Mouse (Mus musculus) duodenum, adult 2 months (tissue): Measurements from ENCODE around the gene Tmem239. TPM values are rescaled to one million over a fixed set of nuclear protein-coding genes. Genes with fewer than 3 reads are reported as not detected.

Experiments used
- polyA plus RNA-seq: library from polyadenylated mRNA; depleted of rRNA; stranded (reverse); fragments of >200 nt; gene quantifications from 2 replicates; pipeline ENCODE4 v1.2.3, GENCODE M21; 2012; ENCODE audit warnings: low replicate concordance; rRNA removed

Tmem239 gene
- not detected in 2 replicates for polyA plus RNA-seq

GRCm38 (mm10) chr2:130406178-130406577 is at the start of gene Tmem239:
Gene Tmem239, plus strand, starts transcription at chr2:130406478.

DNA sequence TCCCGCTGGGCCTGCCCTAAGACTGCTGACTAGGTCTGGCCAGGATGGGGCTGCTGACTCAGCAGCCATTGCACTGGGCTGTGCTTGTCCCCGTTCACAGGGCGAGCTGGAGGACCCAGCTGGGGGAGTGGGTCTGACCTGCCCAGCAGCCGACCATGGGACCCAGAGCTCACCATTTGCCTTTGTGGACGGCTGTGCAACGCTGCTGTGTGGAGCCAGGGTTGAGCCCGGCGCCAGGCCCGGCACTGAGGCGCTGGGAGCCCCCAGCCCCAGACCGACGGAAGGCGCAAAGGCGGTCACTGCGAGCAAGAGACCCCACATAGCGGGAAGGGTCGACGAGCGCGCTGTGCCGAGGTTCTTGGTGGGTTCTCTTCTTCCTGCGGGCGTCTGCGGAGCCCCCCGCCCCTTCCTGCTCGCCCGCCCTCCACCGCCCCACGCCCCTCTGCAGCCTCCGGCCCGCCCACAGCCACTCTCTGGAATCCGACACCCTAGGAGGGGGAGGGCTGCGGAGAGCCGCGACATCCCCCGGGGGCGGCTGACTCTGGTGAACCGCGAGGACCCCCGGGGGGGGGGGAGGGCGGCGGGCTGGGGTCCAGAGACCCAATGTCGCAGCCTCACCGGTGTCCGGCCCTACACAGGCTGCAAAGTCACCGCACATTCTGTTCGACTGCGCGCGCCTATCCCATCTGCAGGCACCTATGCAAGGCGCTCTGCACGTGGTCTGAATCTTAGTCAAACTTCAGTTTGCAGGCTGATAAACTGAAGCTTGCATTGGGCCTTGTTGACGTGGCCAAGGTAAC is 8.9 kb upstream of the Tmem239 start, which contains the start of gene Cpxm1:
Gene Cpxm1, minus strand, starts transcription at position 389 of the 800 bp plus-strand sequence.

DNA sequence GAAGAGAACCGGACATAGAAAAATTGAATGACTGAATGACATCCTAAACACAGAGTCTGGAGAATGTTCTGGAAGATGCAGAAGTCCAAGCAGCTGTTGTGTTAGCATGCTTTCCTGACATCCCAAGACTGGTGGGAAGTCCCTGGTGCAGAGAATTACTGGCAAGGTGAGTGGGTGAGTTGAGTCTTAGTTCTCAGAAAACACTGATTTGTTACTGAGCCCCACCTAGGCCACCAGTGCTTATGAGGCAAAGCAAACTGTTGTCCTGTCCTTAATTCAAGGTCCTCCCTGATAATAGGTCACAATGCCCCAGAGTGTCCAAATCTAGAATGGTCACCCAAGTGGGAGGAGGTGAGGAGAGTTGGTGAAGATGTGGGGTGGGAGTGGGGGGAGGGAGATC is 1.3 kb upstream of the Tmem239 start, which contains the start of the genes Gm28372 and 1700020A23Rik:
Gene Gm28372, plus strand, starts transcription at position 301 of the 400 bp plus-strand sequence.
Gene 1700020A23Rik, plus strand, starts transcription at position 321 of the 400 bp plus-strand sequence.

GRCm38 (mm10) chr2:130424126-130424853 is 18.0 kb downstream of the Tmem239 start, which contains the start of the genes Vps16 and Pced1a:
Gene Vps16, plus strand, starts transcription at chr2:130424339.
Gene Pced1a, minus strand, starts transcription at chr2:130424701.

GRCm38 (mm10) chr2:130449794-130450433 is 43.6 kb downstream of the Tmem239 start, which contains the start of gene Ptpra:
Gene Ptpra, plus strand, starts transcription at chr2:130450278.

Other genes starting within 250 kb of the Tmem239 start
- 226 and 267 TPM in 2 replicates for gene Snrpb, start 227.1 kb upstream of the Tmem239 start, polyA plus RNA-seq
- gene Tmc2, start 211.3 kb upstream of the Tmem239 start, polyA plus RNA-seq, result not detected in 2 replicates
- gene Nop56, start 132.0 kb upstream of the Tmem239 start, polyA plus RNA-seq, result 16.7 and 33.7 TPM in 2 replicates
- 150 and 184 TPM in 2 replicates for gene Idh3b, start 121.9 kb upstream of the Tmem239 start, polyA plus RNA-seq
- 1.4 and 1.8 TPM in 2 replicates for gene Ebf4, start 111.3 kb upstream of the Tmem239 start, polyA plus RNA-seq
- 1.1 and 1.2 TPM in 2 replicates for gene Cpxm1, start 8.9 kb upstream of the Tmem239 start, polyA plus RNA-seq
- gene Gm28372, start 1.2 kb upstream of the Tmem239 start, polyA plus RNA-seq, result not detected in 2 replicates
- not detected in 2 replicates for gene 1700020A23Rik, start 1.2 kb upstream of the Tmem239 start, polyA plus RNA-seq
- gene Vps16, start 17.9 kb downstream of the Tmem239 start, polyA plus RNA-seq, result 29.5 and 34.3 TPM in 2 replicates
- 10.8 and 17.5 TPM in 2 replicates for gene Pced1a, start 18.2 kb downstream of the Tmem239 start, polyA plus RNA-seq
- gene Ptpra, start 43.8 kb downstream of the Tmem239 start, polyA plus RNA-seq, result 12.7 and 22.3 TPM in 2 replicates
- 85.0 and 146 TPM in 2 replicates for gene Mrps26, start 157.3 kb downstream of the Tmem239 start, polyA plus RNA-seq
- not detected in 2 replicates for gene Oxt, start 169.7 kb downstream of the Tmem239 start, polyA plus RNA-seq
- 0.26 TPM in 1 of 2 replicates, not detected in the other for gene Avp, start 176.1 kb downstream of the Tmem239 start, polyA plus RNA-seq
- 0.23 and 0.46 TPM in 2 replicates for gene Fastkd5, start 223.5 kb downstream of the Tmem239 start, polyA plus RNA-seq
- 3.7 and 4.6 TPM in 2 replicates for gene Ubox5, start 223.6 kb downstream of the Tmem239 start, polyA plus RNA-seq
- gene Lzts3, start 236.3 kb downstream of the Tmem239 start, polyA plus RNA-seq, result 48.2 and 56.0 TPM in 2 replicates